Mouse (Mus musculus) midbrain, embryonic 13.5 days (tissue): ENCODE data around the gene Ttc41. TPM values are rescaled to one million over a fixed set of nuclear protein-coding genes. Genes with fewer than 3 reads are reported as not detected.

ENCODE experiments used
- ATAC-seq: fragments of 200-750 bp; cut with Nextera tagmentation; 2 replicates; pipeline ENCODE4 v1.8.0; 2017; ENCODE audit warnings: mild to moderate bottlenecking, moderate TSS enrichment, moderate library complexity
- H3K27ac ChIP-seq: fragments of 300-500 bp; sonication (generic); 2 replicates; pipeline ENCODE4 v1.5.1; 2015; ENCODE audit warnings: inconsistent platforms, mild to moderate bottlenecking, moderate library complexity
- H3K27me3 ChIP-seq: fragments of 300-500 bp; sonication (generic); 2 replicates; pipeline ENCODE4 v1.6.1; 2015; ENCODE audit warnings: mild to moderate bottlenecking, inconsistent platforms
- H3K36me3 ChIP-seq: fragments of 300-500 bp; sonication (generic); 2 replicates; pipeline ENCODE4 v1.6.1; 2015; ENCODE audit warnings: mild to moderate bottlenecking, inconsistent platforms
- H3K4me1 ChIP-seq: fragments of 300-500 bp; sonication (generic); replicated peaks from 2 replicates; pipeline ENCODE4 v1.6.1; 2015; ENCODE audit warnings: inconsistent platforms
- H3K4me2 ChIP-seq: fragments of 300-500 bp; sonication (generic); replicated peaks from 2 replicates; pipeline ENCODE4 v1.6.1; 2015; ENCODE audit warnings: moderate library complexity, mild to moderate bottlenecking, inconsistent platforms
- H3K4me3 ChIP-seq: fragments of 300-500 bp; sonication (generic); replicated peaks from 2 replicates; pipeline ENCODE4 v1.5.1; 2015; ENCODE audit warnings: mild to moderate bottlenecking, inconsistent platforms
- H3K9ac ChIP-seq: fragments of 300-500 bp; sonication (generic); replicated peaks from 2 replicates; pipeline ENCODE4 v1.6.1; 2015; ENCODE audit warnings: mild to moderate bottlenecking, inconsistent platforms
- H3K9me3 ChIP-seq: fragments of 300-500 bp; sonication (generic); 2 replicates; pipeline ENCODE4 v1.6.1; 2016; ENCODE audit warnings: mild to moderate bottlenecking, inconsistent platforms
- WGBS: fragments of 180-500 bp; shearing (Covaris S2); methylation state at CpG from one replicate; pipeline ENCODE4 v1.1.7; 2015; 5-methylcytosine and 5-hydroxymethylcytosine counted together
- microRNA-seq: library from miRNA; unstranded; fragments of <30 nt; microRNA quantifications from one replicate; pipeline ENCODE4, GENCODE M21; 2016
- polyA plus RNA-seq: library from polyadenylated mRNA; unstranded; fragments of >200 nt; fragmentation: Nextera tagmentation; extraction: Ambion mirVana; gene quantifications from 2 replicates; pipeline ENCODE4 v1.2.1, GENCODE M21; 2015

Ttc41 gene
- polyA plus RNA-seq, 1 experiment from 2014 or later: 2.4 TPM

DNA sequence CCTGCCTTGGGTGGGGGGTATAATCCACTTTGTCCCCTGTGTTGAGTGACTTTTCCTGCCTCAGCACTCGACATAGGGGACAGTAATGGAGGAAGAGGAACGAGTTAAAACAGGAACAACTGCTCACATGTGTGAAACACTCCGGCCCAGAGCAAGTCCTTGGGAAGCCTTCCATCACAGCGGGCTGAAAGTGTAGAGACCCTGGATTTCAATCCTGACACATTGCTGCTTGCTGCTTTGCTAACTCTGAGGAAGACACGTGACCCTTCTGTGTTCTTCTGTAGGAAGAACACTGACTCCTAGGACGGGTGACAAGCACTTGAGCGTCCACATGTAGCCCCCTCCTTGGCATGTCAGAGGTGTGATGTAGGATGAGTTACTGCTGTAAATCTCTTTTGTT, 109.5 kb downstream of the Ttc41 start:
- WGBS: 89% methylated on average over 7 of the region's 7 CpGs
- no peak overlapping the region for H3K4me3 ChIP-seq
- no peaks in the 10 kb centered on the region for H3K27me3 ChIP-seq
- peaks cover 4% of the 10 kb centered on the region; the same call in 1 of the 2 replicates for H3K36me3 ChIP-seq
- no peak for ATAC-seq
- no peak overlapping the region for H3K4me2 ChIP-seq
- H3K9me3 ChIP-seq: no peaks in the 10 kb centered on the region
- H3K4me1 ChIP-seq: peaks cover 10% of the 10 kb centered on the region
- H3K27ac ChIP-seq: no peak overlapping the region
- no peak overlapping the region for H3K9ac ChIP-seq

DNA sequence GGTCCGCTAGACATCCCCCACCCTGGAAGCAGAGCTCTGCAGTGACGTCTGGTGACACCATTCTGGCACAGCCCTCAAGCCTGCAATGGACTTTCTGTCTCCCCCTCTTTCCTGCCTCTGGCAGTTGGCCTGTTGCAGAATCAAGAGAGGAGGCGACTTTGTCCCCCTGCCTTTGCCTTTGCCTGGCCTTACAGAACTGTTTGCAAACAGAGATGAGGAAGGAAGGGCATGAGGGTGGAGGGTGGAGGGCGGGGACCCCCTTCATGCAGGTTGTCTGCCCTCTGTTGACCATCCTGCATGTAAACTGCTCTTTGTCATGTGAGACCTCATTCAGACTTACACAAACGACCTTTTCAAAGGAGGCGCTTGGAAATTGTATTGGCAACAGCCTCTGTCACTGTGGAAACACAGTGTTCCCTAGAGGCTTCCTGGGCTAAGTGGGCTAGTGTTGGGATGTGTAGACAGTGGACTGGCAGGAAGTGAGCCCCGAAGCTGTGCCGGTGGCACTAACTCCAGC, 114.1 kb downstream of the Ttc41 start:
- 30% methylated on average over 8 of the region's 8 CpGs for WGBS
- Histone ChIP-seq H3K4me1 (peaks cover 15% of the 10 kb centered on the region), H3K36me3 (peaks cover 28% of the 10 kb centered on the region; the same call in 1 of the 2 replicates), H3K4me3 (no peak overlapping the region), H3K27ac (peak overlapping the region; percentile 42), H3K9ac (peak overlapping the region; percentile 14; the same call in 1 of the 2 replicates), H3K4me2 (no peak overlapping the region), H3K27me3 (no peaks in the 10 kb centered on the region), H3K9me3 (no peaks in the 10 kb centered on the region)
- ATAC-seq: peak; percentile 80

DNA sequence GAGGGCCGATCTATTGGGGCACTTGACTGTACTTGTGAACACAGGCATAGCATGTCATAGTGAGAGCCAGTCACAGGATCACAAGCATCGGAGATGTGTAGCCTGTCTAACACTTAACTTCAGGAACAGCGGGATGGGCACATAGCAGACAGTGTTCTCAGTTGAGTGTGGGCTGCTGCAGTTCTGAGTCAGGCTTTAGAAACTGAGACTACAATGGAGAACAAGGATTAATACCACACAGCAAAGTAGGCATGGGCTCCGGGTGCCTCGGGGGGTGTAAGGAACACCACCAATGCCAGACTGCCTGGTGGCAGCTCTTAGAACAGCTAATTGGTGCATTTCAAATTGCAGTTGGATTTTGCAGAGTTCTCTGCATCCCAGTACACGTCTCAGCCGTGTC, 115.4 kb downstream of the Ttc41 start:
- H3K9me3 ChIP-seq: no peaks in the 10 kb centered on the region
- peaks cover 34% of the 10 kb centered on the region; the same call in 1 of the 2 replicates for H3K36me3 ChIP-seq
- no peak overlapping the region for H3K27ac ChIP-seq
- WGBS: 93% methylated on average over 7 of the region's 7 CpGs
- peaks cover 15% of the 10 kb centered on the region for H3K4me1 ChIP-seq
- H3K9ac ChIP-seq: no peak overlapping the region
- no peaks in the 10 kb centered on the region for H3K27me3 ChIP-seq
- H3K4me3 ChIP-seq: no peak overlapping the region
- ATAC-seq: no peak
- H3K4me2 ChIP-seq: no peak overlapping the region

DNA sequence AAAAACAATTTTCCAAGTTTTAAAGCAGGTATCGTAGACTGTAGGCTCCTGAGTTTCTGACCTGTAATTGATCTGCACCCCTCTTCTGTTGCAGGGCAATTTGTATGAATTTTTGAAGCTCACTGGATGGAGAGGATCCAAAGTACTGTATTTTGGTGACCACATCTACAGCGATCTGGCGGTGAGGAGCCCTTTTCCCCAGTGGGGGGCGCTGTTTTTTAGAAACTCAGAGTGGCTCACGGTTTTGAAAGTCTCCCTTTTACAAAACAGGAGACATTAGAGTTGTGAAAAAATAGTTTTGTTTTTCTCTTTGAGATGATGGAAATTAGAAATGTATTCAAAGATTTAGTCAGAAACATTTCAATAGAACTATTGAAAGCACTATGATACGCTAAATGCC, 118.5 kb downstream of the Ttc41 start:
- no peak for ATAC-seq
- H3K27ac ChIP-seq: no peak overlapping the region
- H3K4me2 ChIP-seq: no peak overlapping the region
- no peaks in the 10 kb centered on the region for H3K9me3 ChIP-seq
- H3K27me3 ChIP-seq: no peaks in the 10 kb centered on the region
- 84% methylated on average over 6 of the region's 6 CpGs for WGBS
- H3K9ac ChIP-seq: no peak overlapping the region
- H3K36me3 ChIP-seq: peaks cover 33% of the 10 kb centered on the region
- H3K4me3 ChIP-seq: no peak overlapping the region
- H3K4me1 ChIP-seq: peaks cover 15% of the 10 kb centered on the region

DNA sequence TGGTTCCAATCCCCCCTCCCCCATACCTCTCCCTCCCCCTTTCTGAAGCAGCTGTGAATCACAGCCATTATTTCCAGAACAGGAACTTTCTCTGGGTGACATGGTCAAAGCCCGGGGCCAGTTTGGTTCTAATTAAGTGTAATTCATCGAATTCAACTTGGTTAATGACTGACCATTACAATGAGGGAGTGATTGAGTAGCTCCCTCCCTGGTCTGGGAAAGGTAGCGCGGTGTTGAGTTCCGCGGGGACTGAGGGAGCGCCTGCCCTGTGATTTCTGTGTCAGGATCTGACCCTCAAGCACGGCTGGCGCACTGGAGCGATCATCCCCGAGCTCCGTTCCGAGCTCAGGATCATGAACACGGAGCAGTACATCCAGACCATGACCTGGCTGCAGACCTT, 119.3 kb downstream of the Ttc41 start:
- Histone ChIP-seq H3K27ac (no peak overlapping the region), H3K4me1 (peaks cover 7% of the 10 kb centered on the region), H3K4me2 (no peak overlapping the region), H3K4me3 (no peak overlapping the region), H3K36me3 (peaks cover 37% of the 10 kb centered on the region), H3K9ac (no peak overlapping the region), H3K9me3 (no peaks in the 10 kb centered on the region), H3K27me3 (no peaks in the 10 kb centered on the region)
- ATAC-seq: no peak
- 83% methylated on average over 14 of the region's 14 CpGs for WGBS

DNA sequence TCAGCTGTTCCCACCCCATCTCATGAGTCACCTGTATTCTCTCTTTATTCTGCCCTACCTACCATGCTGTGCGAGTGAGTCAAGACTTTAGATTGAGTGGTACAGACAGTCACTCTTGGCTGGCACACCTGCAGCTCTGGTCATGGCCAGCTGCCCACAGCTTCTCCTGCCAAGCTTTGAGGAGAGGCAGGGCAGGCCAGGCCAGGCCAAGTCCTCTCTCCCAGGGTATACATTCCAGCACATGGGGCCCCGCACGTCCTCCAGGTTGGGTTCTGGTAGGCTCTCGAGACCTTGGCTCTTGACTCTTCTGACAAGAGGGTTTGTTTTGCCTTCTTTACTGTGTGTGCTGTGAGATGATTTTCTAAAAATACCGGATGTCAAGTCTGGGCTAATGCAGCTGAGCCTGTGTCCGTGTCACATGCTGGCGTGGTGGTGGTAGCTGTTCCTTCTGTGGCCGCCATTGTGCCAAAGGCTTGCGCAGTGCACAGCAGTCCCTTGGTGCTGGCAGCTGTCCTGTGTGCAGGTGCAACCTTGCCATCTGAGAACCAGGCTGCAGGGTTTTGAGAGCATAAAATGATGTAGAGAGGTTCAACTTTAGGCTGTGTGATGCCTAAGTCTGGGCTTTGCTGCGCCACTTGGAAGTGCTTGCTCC, 120.4 kb downstream of the Ttc41 start:
- H3K9me3 ChIP-seq: no peaks in the 10 kb centered on the region
- no peaks in the 10 kb centered on the region for H3K4me1 ChIP-seq
- no peak overlapping the region for H3K4me3 ChIP-seq
- no peak overlapping the region for H3K9ac ChIP-seq
- ATAC-seq: no peak
- 94% methylated on average over 10 of the region's 10 CpGs for WGBS
- peaks cover 36% of the 10 kb centered on the region for H3K36me3 ChIP-seq
- no peaks in the 10 kb centered on the region for H3K27me3 ChIP-seq
- H3K27ac ChIP-seq: no peak overlapping the region
- H3K4me2 ChIP-seq: no peak overlapping the region

Small RNA genes lying within 50 kb of the gene (microRNA-seq; reads per million reads assigned to microRNA genes)
- 1.2 reads per million for gene Gm25745

Other genes with a start within 250 kb of the Ttc41 start
- 13.4 and 13.8 TPM in 2 replicates for gene Syn3, start 206.9 kb upstream of the Ttc41 start, polyA plus RNA-seq
- 345 and 354 TPM in 2 replicates for gene Hsp90b1, start 302 bp upstream of the Ttc41 start, polyA plus RNA-seq
- not detected in 2 replicates for gene Gm49358, start 58.2 kb downstream of the Ttc41 start, polyA plus RNA-seq
- 5.9 and 6.5 TPM in 2 replicates for gene Nt5dc3, start 73.2 kb downstream of the Ttc41 start, polyA plus RNA-seq